Mouse (Mus musculus): ENCODE results near the gene Morn1.
"Not testable (repeated sequence)": the region's sequence is repeated elsewhere in the genome, so short reads cannot be mapped to it uniquely, and the experiment has no call there.

- TF ChIP-seq POLR2A (IDR thresholded peaks at IDR 0.05; ENCODE audit: control insufficient read depth, low read depth, low read length); CTCF (IDR thresholded peaks at IDR 0.05; ENCODE audit: control insufficient read depth, insufficient read depth, insufficient replicate concordance, low read depth, low read length): not testable (repeated sequence)
Observed at GRCm38 (mm10) chr4:155078808-155079207, 7.6 kb upstream of the Morn1 start.
